In the genomic region with DNA sequence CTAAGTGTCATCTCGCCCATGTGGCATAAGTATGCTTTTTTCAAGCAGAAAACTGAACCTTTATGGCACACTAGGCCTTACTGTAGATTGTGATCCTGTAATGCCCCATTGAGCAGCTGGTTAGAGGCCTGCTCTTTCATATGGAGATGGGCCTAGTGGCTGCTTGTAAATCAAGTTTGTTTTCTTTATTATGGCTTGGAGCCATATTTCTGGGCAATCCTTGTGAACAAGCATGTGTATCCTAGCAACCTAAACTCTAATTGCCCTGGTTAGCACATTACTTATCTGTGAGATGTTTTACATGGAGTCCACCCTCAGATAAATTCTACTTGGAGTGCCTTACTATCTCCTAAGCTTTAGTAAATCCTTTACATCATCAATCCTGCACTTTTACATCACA, we compare ENCODE assay signal across 8 mouse cellular contexts. TPM values are rescaled to one million over a fixed set of nuclear protein-coding genes. Genes with fewer than 3 reads are reported as not detected.
DNase-seq lines count a peak whose midpoint lies in the region; ATAC-seq lines count a peak whose summit lies in the region.
"Not testable (repeated sequence)": the region's sequence is repeated elsewhere in the genome, so short reads cannot be mapped to it uniquely, and the experiment has no call there.

No protein-coding gene starts in this region.

- 59% methylated on average over 1 of the region's 1 CpGs for WGBS in forebrain, embryonic 13.5 days
- 78% methylated on average over 1 of the region's 1 CpGs for WGBS in hindbrain, embryonic 10.5 days
- 83% methylated on average over 1 of the region's 1 CpGs for WGBS in kidney, embryonic 15.5 days
- WGBS in liver, embryonic 13.5 days (ENCODE audit: insufficient replicate concordance) = 58% methylated on average over 1 of the region's 1 CpGs
- 80% methylated on average over 1 of the region's 1 CpGs for WGBS in midbrain, embryonic 13.5 days
- 73% methylated on average over 1 of the region's 1 CpGs for WGBS in stomach, embryonic 15.5 days

- peak overlapping the region; percentile 66 for H3K4me2 ChIP-seq in forebrain, embryonic 13.5 days
- peak overlapping the region; percentile 63 for H3K4me2 ChIP-seq in kidney, embryonic 15.5 days
- peak overlapping the region; percentile 78 for H3K4me2 ChIP-seq in liver, embryonic 13.5 days
- peak overlapping the region; percentile 69 for H3K4me2 ChIP-seq in midbrain, embryonic 13.5 days (replicated peaks)
- peak overlapping the region; percentile 70 for H3K4me2 ChIP-seq in stomach, embryonic 15.5 days

- H3K27ac ChIP-seq in ES-E14 (ENCODE audit: insufficient read depth, low read depth, low read length, poor library complexity, severe bottlenecking); liver, embryonic 13.5 days; stomach, embryonic 15.5 days: not testable (repeated sequence)
- H3K27ac ChIP-seq in forebrain, embryonic 13.5 days = peak overlapping the region; percentile 75; the same call in 1 of the 2 replicates
- H3K27ac ChIP-seq in hindbrain, embryonic 10.5 days = peak overlapping the region; percentile 92
- peak overlapping the region; percentile 84; the same call in 1 of the 2 replicates for H3K27ac ChIP-seq in kidney, embryonic 15.5 days
- H3K27ac ChIP-seq in midbrain, embryonic 13.5 days = 0 out of 2 replicates have a peak overlapping the region, but pooled peaks have one; percentile 60

- H3K4me3 ChIP-seq in ES-E14 (ENCODE audit: insufficient read depth in 1 of 2, low read depth in 1 of 2, low read length in 2 of 2, poor library complexity in 1 of 2, severe bottlenecking in 1 of 2) = peak overlapping the region; percentile 66 to 82; a peak in 3 of 4 replicates
- peak overlapping the region; percentile 81 for H3K4me3 ChIP-seq in forebrain, embryonic 13.5 days
- H3K4me3 ChIP-seq in hindbrain, embryonic 10.5 days = peak overlapping the region; percentile 79
- peak overlapping the region; percentile 63 for H3K4me3 ChIP-seq in kidney, embryonic 15.5 days (replicated peaks)
- peak overlapping the region; percentile 74 for H3K4me3 ChIP-seq in liver, embryonic 13.5 days (replicated peaks)
- peak overlapping the region; percentile 86 for H3K4me3 ChIP-seq in midbrain, embryonic 13.5 days (replicated peaks)
- peak overlapping the region; percentile 82 for H3K4me3 ChIP-seq in stomach, embryonic 15.5 days (replicated peaks)

- DNase-seq in ES-E14 (ENCODE audit: low read depth, low spot score); hindbrain, embryonic 10.5 days (ENCODE audit: low spot score); liver, embryonic 13.5 days: not testable (repeated sequence)
- DNase-seq in embryo, embryonic 10.5 days (ENCODE audit: low spot score) = peak; percentile 22

- H3K9me3 ChIP-seq in ES-E14 (ENCODE audit: control insufficient read depth, insufficient read depth, low read depth, low read length); forebrain, embryonic 13.5 days (replicated peaks); kidney, embryonic 15.5 days (replicated peaks); liver, embryonic 13.5 days (replicated peaks); stomach, embryonic 15.5 days: not testable (repeated sequence)
- H3K9me3 ChIP-seq in hindbrain, embryonic 10.5 days = peaks cover 24% of the 10 kb centered on the region
- peaks cover 13% of the 10 kb centered on the region; the same call in 1 of the 2 replicates for H3K9me3 ChIP-seq in midbrain, embryonic 13.5 days

- H3K4me1 ChIP-seq in ES-E14 (ENCODE audit: control insufficient read depth in 2 of 2, insufficient read depth in 2 of 2, low read length in 2 of 2, poor library complexity in 1 of 2); hindbrain, embryonic 10.5 days (replicated peaks); kidney, embryonic 15.5 days; stomach, embryonic 15.5 days: not testable (repeated sequence)
- H3K4me1 ChIP-seq in forebrain, embryonic 13.5 days = peaks cover 14% of the 10 kb centered on the region
- H3K4me1 ChIP-seq in liver, embryonic 13.5 days (replicated peaks) = peaks cover 20% of the 10 kb centered on the region
- peaks cover 13% of the 10 kb centered on the region for H3K4me1 ChIP-seq in midbrain, embryonic 13.5 days (replicated peaks)

- not testable (repeated sequence) for ATAC-seq in forebrain, embryonic 13.5 days; kidney, embryonic 15.5 days (replicated peaks; ENCODE audit: low FRiP score); liver, embryonic 13.5 days (ENCODE audit: low read depth); midbrain, embryonic 13.5 days; stomach, embryonic 15.5 days (ENCODE audit: insufficient read depth, low FRiP score, low read depth)

- not testable (repeated sequence) for H3K36me3 ChIP-seq in ES-E14 (ENCODE audit: control insufficient read depth, insufficient read depth, low read length, poor library complexity, severe bottlenecking); forebrain, embryonic 13.5 days (ENCODE audit: poor library complexity, severe bottlenecking); midbrain, embryonic 13.5 days; stomach, embryonic 15.5 days
- H3K36me3 ChIP-seq in hindbrain, embryonic 10.5 days = peaks cover 34% of the 10 kb centered on the region
- H3K36me3 ChIP-seq in kidney, embryonic 15.5 days = peaks cover 15% of the 10 kb centered on the region; the same call in 1 of the 2 replicates
- peaks cover 13% of the 10 kb centered on the region; the same call in 1 of the 2 replicates for H3K36me3 ChIP-seq in liver, embryonic 13.5 days

- H3K27me3 ChIP-seq in forebrain, embryonic 13.5 days; hindbrain, embryonic 10.5 days (ENCODE audit: insufficient read depth, poor library complexity, severe bottlenecking); kidney, embryonic 15.5 days; liver, embryonic 13.5 days; midbrain, embryonic 13.5 days; stomach, embryonic 15.5 days (replicated peaks): not testable (repeated sequence)

- in situ Hi-C loops in ES-E14 (cut with MboI; ENCODE audit: low sequenced_read_pairs in 2 of 2, unreplicated experiment in 2 of 2) = not testable (repeated sequence)

- not testable (repeated sequence) for H3K9ac ChIP-seq in ES-E14 (ENCODE audit: insufficient read depth, low read depth, low read length, poor library complexity, severe bottlenecking); stomach, embryonic 15.5 days
- peak overlapping the region; percentile 66 for H3K9ac ChIP-seq in forebrain, embryonic 13.5 days
- H3K9ac ChIP-seq in kidney, embryonic 15.5 days = peak overlapping the region; percentile 44
- H3K9ac ChIP-seq in liver, embryonic 13.5 days = peak overlapping the region; percentile 84
- peak overlapping the region; percentile 33; the same call in 1 of the 2 replicates for H3K9ac ChIP-seq in midbrain, embryonic 13.5 days (replicated peaks)

RNA-seq across cellular contexts. Expression of a gene that starts 1.1 kb away (rescaled TPM):
- total RNA-seq in ES-E14 (2012; rRNA removed) = 9.4 and 10.3 TPM in 2 replicates
- 21.7 and 23.6 TPM in 2 replicates for polyA plus RNA-seq in forebrain, embryonic 13.5 days (2015; fragmentation: Nextera tagmentation; extraction: Ambion mirVana)
- 19.0 and 32.4 TPM in 2 replicates for polyA plus RNA-seq in hindbrain, embryonic 10.5 days (2016; fragmentation: Nextera tagmentation; extraction: Ambion mirVana)
- polyA plus RNA-seq in kidney, embryonic 15.5 days (2015; fragmentation: Nextera tagmentation; extraction: Ambion mirVana) = 27.0 and 27.7 TPM in 2 replicates
- polyA plus RNA-seq in liver, embryonic 13.5 days (2015; fragmentation: Nextera tagmentation; extraction: Ambion mirVana) = 10.3 and 13.2 TPM in 2 replicates
- polyA plus RNA-seq in midbrain, embryonic 13.5 days (2015; fragmentation: Nextera tagmentation; extraction: Ambion mirVana) = 17.8 and 19.8 TPM in 2 replicates
- polyA plus RNA-seq in stomach, embryonic 15.5 days (2015; fragmentation: Nextera tagmentation; extraction: Ambion mirVana) = 20.7 and 22.5 TPM in 2 replicates
